Mouse (Mus musculus) MEL (cell line): ENCODE measurements around the gene Svbp. TPM values are rescaled to one million over a fixed set of nuclear protein-coding genes. Genes with fewer than 3 reads are reported as not detected.

Experiments
- DNase-seq: peaks from one replicate; pipeline ENCODE4 v3.0.0; 2011; ENCODE audit warnings: low read depth, low spot score
- H3K27ac ChIP-seq: 2 replicates; pipeline ENCODE4 v1.5.1; 2012; ENCODE audit warnings: low read depth, mild to moderate bottlenecking, control low read depth, low read length, moderate library complexity; ENCODE audit not compliant: control insufficient read depth
- H3K27me3 ChIP-seq, 2 experiments: fragments of 150-350 bp in 1 of 2; sonication (generic) in 1 of 2; 2 replicates each; pipeline ENCODE4 v1.6.1; 2012; ENCODE audit warnings: low read length in 2 of 2, mild to moderate bottlenecking in 2 of 2, improper control_type of control experiment in 1 of 2, moderate library complexity in 1 of 2; ENCODE audit not compliant: insufficient read depth in 2 of 2, control insufficient read depth in 1 of 2
- H3K36me3 ChIP-seq, 2 experiments: 2 replicates each; pipeline ENCODE4 v1.6.1; 2012 to 2014; ENCODE audit warnings: low read length in 2 of 2, improper control_type of control experiment in 1 of 2, inconsistent platforms in 1 of 2, mild to moderate bottlenecking in 1 of 2; ENCODE audit not compliant: insufficient read depth in 2 of 2, control insufficient read depth in 1 of 2
- H3K4me1 ChIP-seq, 2 experiments: fragments of 150-350 bp in 1 of 2; sonication (generic) in 1 of 2; 2 replicates each; pipeline ENCODE4 v1.6.1; 2012; ENCODE audit warnings: low read length in 2 of 2, improper control_type of control experiment in 1 of 2, mild to moderate bottlenecking in 1 of 2; ENCODE audit not compliant: insufficient read depth in 2 of 2, control insufficient read depth in 1 of 2
- H3K4me3 ChIP-seq, 2 experiments: fragments of 150-350 bp in 1 of 2; sonication (generic) in 1 of 2; 2 replicates each; pipeline ENCODE4 v1.5.1; 2012; ENCODE audit warnings: low read depth in 2 of 2, low read length in 2 of 2, mild to moderate bottlenecking in 2 of 2, moderate library complexity in 2 of 2, control low read depth in 1 of 2, improper control_type of control experiment in 1 of 2; ENCODE audit not compliant: control insufficient read depth in 1 of 2, insufficient read depth in 1 of 2
- H3K79me2 ChIP-seq: 2 replicates; pipeline ENCODE4 v1.6.1; 2012; ENCODE audit warnings: mild to moderate bottlenecking, low read length, moderate library complexity; ENCODE audit not compliant: control insufficient read depth, poor library complexity, insufficient read depth
- H3K9ac ChIP-seq: 2 replicates; pipeline ENCODE4 v1.6.1; 2012; ENCODE audit warnings: low read depth, mild to moderate bottlenecking, control low read depth, low read length, moderate library complexity; ENCODE audit not compliant: control insufficient read depth, poor library complexity, severe bottlenecking
- H3K9me3 ChIP-seq: fragments of 150-350 bp; sonication (generic); replicated peaks from 2 replicates; pipeline ENCODE4 v1.6.1; 2012; ENCODE audit warnings: mild to moderate bottlenecking, low read length, improper control_type of control experiment, moderate library complexity; ENCODE audit not compliant: insufficient read depth
- BHLHE40 ChIP-seq: IDR thresholded peaks from 2 replicates; pipeline ENCODE4 v1.6.1; 2012; ENCODE audit warnings: low read depth, mild to moderate bottlenecking, inconsistent platforms, low read length, improper control_type of control experiment, borderline replicate concordance
- CHD2 ChIP-seq: IDR thresholded peaks from 2 replicates; pipeline ENCODE4 v1.6.1; 2011; ENCODE audit warnings: low read length, improper control_type of control experiment
- EP300 ChIP-seq, 2 experiments: IDR thresholded peaks; 2 replicates each; pipeline ENCODE4 v1.6.1; 2011; ENCODE audit warnings: improper control_type of control experiment in 2 of 2, low read length in 2 of 2, low read depth in 1 of 2, mild to moderate bottlenecking in 1 of 2
- ETS1 ChIP-seq: IDR thresholded peaks from 2 replicates; pipeline ENCODE4 v1.6.1; 2012; ENCODE audit warnings: low read depth, mild to moderate bottlenecking, inconsistent platforms, low read length, improper control_type of control experiment, moderate library complexity
- GABPA ChIP-seq: IDR thresholded peaks from 2 replicates; pipeline ENCODE4 v1.6.1; 2012; ENCODE audit warnings: low read depth, mild to moderate bottlenecking, inconsistent platforms, low read length, improper control_type of control experiment, moderate library complexity
- GATA1 ChIP-seq: IDR thresholded peaks from 2 replicates; pipeline ENCODE4 v1.6.1; 2011; ENCODE audit warnings: low read depth, low read length, improper control_type of control experiment
- HCFC1 ChIP-seq: IDR thresholded peaks from 2 replicates; pipeline ENCODE4 v1.6.1; 2012; ENCODE audit warnings: low read depth, mild to moderate bottlenecking, inconsistent platforms, low read length, improper control_type of control experiment, moderate library complexity
- KAT2A ChIP-seq: conservative IDR thresholded peaks from 2 replicates; pipeline ENCODE4 v1.6.1; 2012; ENCODE audit warnings: low read depth, low read length, improper control_type of control experiment, inconsistent platforms
- MAX ChIP-seq: IDR thresholded peaks from 2 replicates; pipeline ENCODE4 v1.6.1; 2011; ENCODE audit warnings: low read length, improper control_type of control experiment
- MXI1 ChIP-seq: IDR thresholded peaks from 2 replicates; pipeline ENCODE4 v1.6.1; 2011; ENCODE audit warnings: mild to moderate bottlenecking, low read depth, low read length, improper control_type of control experiment
- MYB ChIP-seq: IDR thresholded peaks from 2 replicates; pipeline ENCODE4 v1.6.1; 2011; ENCODE audit warnings: mild to moderate bottlenecking, low read depth, low read length, improper control_type of control experiment
- NELFE ChIP-seq: IDR thresholded peaks from 2 replicates; pipeline ENCODE4 v1.6.1; 2011; ENCODE audit warnings: low read depth, low read length, improper control_type of control experiment
- NRF1 ChIP-seq: IDR thresholded peaks from 2 replicates; pipeline ENCODE4 v1.6.1; 2014; ENCODE audit warnings: low read depth, mild to moderate bottlenecking, inconsistent platforms, low read length, improper control_type of control experiment, moderate library complexity; ENCODE audit not compliant: poor library complexity, insufficient read depth, severe bottlenecking
- POLR2AphosphoS5 ChIP-seq: IDR thresholded peaks from 2 replicates; pipeline ENCODE4 v1.6.1; 2012; ENCODE audit warnings: low read depth, borderline replicate concordance, mild to moderate bottlenecking, inconsistent platforms, low read length, moderate library complexity, mixed read lengths
- RAD21 ChIP-seq: IDR thresholded peaks from 2 replicates; pipeline ENCODE4 v1.6.1; 2011; ENCODE audit warnings: mild to moderate bottlenecking, low read depth, low read length, improper control_type of control experiment
- RCOR1 ChIP-seq: IDR thresholded peaks from 2 replicates; pipeline ENCODE4 v1.6.1; 2012; ENCODE audit warnings: low read depth, mild to moderate bottlenecking, inconsistent platforms, low read length, improper control_type of control experiment
- SIN3A ChIP-seq: IDR thresholded peaks from 2 replicates; pipeline ENCODE4 v1.6.1; 2012; ENCODE audit warnings: low read length, improper control_type of control experiment, inconsistent platforms
- SMC3 ChIP-seq: IDR thresholded peaks from 2 replicates; pipeline ENCODE4 v1.6.1; 2011; ENCODE audit warnings: low read depth, low read length, improper control_type of control experiment
- TAL1 ChIP-seq: IDR thresholded peaks from 2 replicates; pipeline ENCODE4 v1.6.1; 2012; ENCODE audit warnings: mild to moderate bottlenecking, inconsistent platforms, low read length, moderate library complexity, mixed read lengths
- UBTF ChIP-seq: IDR thresholded peaks from 2 replicates; pipeline ENCODE4 v1.6.1; 2012; ENCODE audit warnings: low read depth, mild to moderate bottlenecking, inconsistent platforms, low read length, improper control_type of control experiment, moderate library complexity, borderline replicate concordance; ENCODE audit not compliant: insufficient read depth
- USF1 ChIP-seq: IDR thresholded peaks from 2 replicates; pipeline ENCODE4 v1.6.1; 2014; ENCODE audit warnings: low read depth, mild to moderate bottlenecking, inconsistent platforms, low read length, improper control_type of control experiment, moderate library complexity
- ZKSCAN1 ChIP-seq: IDR thresholded peaks from 2 replicates; pipeline ENCODE4 v1.6.1; 2012; ENCODE audit warnings: low read depth, mild to moderate bottlenecking, inconsistent platforms, low read length, improper control_type of control experiment, moderate library complexity
- ZMIZ1 ChIP-seq: IDR thresholded peaks from 2 replicates; pipeline ENCODE4 v1.6.1; 2012; ENCODE audit warnings: low read depth, mild to moderate bottlenecking, inconsistent platforms, low read length, improper control_type of control experiment, moderate library complexity
- ZNF384 ChIP-seq: IDR thresholded peaks from 2 replicates; pipeline ENCODE4 v1.6.1; 2012; ENCODE audit warnings: low read depth, mild to moderate bottlenecking, inconsistent platforms, low read length, improper control_type of control experiment
- polyA plus RNA-seq, 2 experiments: library from polyadenylated mRNA; stranded (reverse) in 1 of 2; unstranded in 1 of 2; fragments of >175 nt in 1 of 2; fragments of >200 nt in 1 of 2; gene quantifications; 2 replicates each; pipeline versions ENCODE4 v1.2.1 to v1.2.4; 2012; ENCODE audit warnings: low replicate concordance in 2 of 2, low read depth in 1 of 2; ENCODE audit not compliant: insufficient read length in 2 of 2, insufficient read depth in 1 of 2, missing spikeins in 1 of 2
- total RNA-seq: library from RNA; depleted of rRNA; stranded (reverse); fragments of 300-350 nt; gene quantifications from 2 replicates; pipeline ENCODE4 v1.2.3, GENCODE M21; 2012

The Svbp gene
- total and polyA plus RNA-seq, 3 experiments: 63.7 to 131 TPM; not detected in 1

DNA sequence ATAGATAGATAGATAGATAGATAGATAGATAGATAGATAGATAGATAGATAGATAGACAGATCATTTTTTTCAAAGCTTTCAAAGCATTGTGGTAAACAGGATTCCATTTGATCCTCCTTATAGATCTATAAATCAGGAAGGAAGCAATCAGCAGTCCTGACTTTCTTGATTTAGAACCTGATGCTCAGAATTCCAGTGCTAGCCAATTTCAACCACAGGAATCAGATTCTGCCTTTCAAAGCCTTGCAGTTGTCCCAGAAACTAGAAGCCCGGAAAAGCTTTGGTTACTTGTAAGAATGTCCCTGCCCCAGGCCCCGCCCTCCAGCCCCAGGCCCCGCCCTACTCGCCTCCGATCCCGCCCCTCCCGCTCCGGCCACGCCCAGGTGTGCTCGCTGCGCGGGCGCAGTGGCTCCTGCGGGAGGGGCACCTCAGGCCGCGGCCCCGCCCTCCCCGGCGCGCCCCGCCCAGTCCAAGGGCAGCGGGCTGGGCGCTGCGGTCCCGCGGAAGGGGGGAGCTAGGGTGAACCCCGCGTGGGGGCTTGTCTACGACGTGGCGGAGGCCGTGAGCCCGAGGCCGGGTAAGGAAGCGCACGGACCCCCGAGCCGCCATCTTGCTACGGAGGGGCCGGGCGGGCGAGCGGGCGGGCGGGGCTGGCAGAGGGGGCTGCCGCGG is at the start of gene Svbp (continued):
- TF ChIP-seq UBTF (no peak), NRF1 (peak; percentile 87), ZKSCAN1 (no peak)

DNA sequence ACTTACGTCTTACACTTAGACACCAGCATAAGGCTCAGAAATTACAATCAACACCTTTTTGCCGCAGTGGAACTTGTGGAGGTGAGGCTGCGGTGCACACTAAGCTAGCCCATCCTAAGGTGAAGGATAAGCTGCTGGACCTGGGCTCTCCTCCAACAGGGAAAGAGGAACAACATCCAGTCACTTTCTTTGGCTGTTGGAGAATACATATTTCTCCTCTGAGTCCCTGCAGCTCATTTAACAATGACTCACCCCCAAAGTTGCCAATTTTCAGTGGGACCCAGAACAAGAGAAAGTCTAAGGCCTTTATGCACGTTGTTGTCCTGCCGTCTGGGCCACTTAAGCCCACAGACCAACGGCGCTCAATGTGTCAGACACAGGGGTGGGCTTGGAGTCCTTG is 48.3 kb upstream of the Svbp start:
- H3K36me3 ChIP-seq: peaks cover 0 to 2% of the 10 kb centered on the region in 2 experiments; a peak in 2 of 4 replicates
- peaks cover 0 to 2% of the 10 kb centered on the region in 2 experiments; a peak in 1 of 4 replicates for H3K27me3 ChIP-seq
- no peaks in the 10 kb centered on the region for H3K9me3 ChIP-seq
- H3K79me2 ChIP-seq: no peaks in the 10 kb centered on the region
- no peak overlapping the region for H3K4me3 ChIP-seq
- no peak overlapping the region for H3K9ac ChIP-seq
- peaks cover 2 to 3% of the 10 kb centered on the region in 2 experiments; a peak in 3 of 4 replicates for H3K4me1 ChIP-seq
- TF ChIP-seq MAX: no peak
- TF ChIP-seq NRF1: no peak
- TF ChIP-seq ZMIZ1: no peak
- no peak for TF ChIP-seq RCOR1
- no peak for TF ChIP-seq EP300 (IDR thresholded peaks at IDR 0.05; ENCODE audit: low read depth in 1 of 2, low read length in 2 of 2)
- no peak for TF ChIP-seq POLR2AphosphoS5
- TF ChIP-seq TAL1: no peak
- no peak for TF ChIP-seq SMC3
- TF ChIP-seq UBTF: no peak
- TF ChIP-seq CHD2: no peak
- no peak for DNase-seq
- H3K27ac ChIP-seq: no peak overlapping the region

DNA sequence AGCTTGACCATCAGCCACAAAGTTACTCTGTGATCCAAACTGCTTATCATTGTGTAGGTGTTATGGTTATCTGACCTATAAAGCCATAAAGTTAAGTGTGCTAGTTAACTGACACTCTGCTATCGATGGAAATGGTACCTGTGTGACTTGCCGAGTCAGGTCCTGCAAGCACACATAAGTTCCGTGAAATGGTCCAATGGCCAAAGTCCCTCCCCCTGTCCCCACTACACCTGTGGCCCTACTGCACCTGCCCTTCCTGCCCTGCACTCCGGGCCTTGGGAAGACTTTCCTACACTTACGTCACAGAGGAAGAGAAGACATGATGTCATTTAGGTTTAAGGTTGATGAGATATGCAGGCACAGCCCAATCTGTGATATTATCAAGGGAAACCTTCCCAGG is 47.8 kb upstream of the Svbp start:
- no peak overlapping the region for H3K9ac ChIP-seq
- H3K27ac ChIP-seq: no peak overlapping the region
- no peaks in the 10 kb centered on the region for H3K79me2 ChIP-seq
- no peak for TF ChIP-seq ETS1
- no peak for TF ChIP-seq USF1
- TF ChIP-seq MYB: no peak
- TF ChIP-seq ZNF384: no peak
- no peak for TF ChIP-seq TAL1
- TF ChIP-seq NRF1: no peak
- TF ChIP-seq GATA1: no peak
- no peak for TF ChIP-seq MXI1
- TF ChIP-seq GABPA: no peak
- TF ChIP-seq ZKSCAN1: no peak
- no peak for TF ChIP-seq SIN3A
- no peak for TF ChIP-seq RCOR1
- TF ChIP-seq HCFC1: no peak
- TF ChIP-seq NELFE: no peak
- TF ChIP-seq RAD21: no peak
- TF ChIP-seq BHLHE40: no peak
- TF ChIP-seq KAT2A: no peak
- TF ChIP-seq POLR2AphosphoS5: no peak
- DNase-seq: no peak
- H3K27me3 ChIP-seq: peaks cover 0 to 3% of the 10 kb centered on the region in 2 experiments; a peak in 1 of 4 replicates
- peaks cover 0 to 2% of the 10 kb centered on the region in 2 experiments; a peak in 2 of 4 replicates for H3K4me1 ChIP-seq
- H3K36me3 ChIP-seq: no peaks in the 10 kb centered on the region; a peak in 1 of 4 replicates
- no peaks in the 10 kb centered on the region for H3K9me3 ChIP-seq
- no peak overlapping the region for H3K4me3 ChIP-seq
